8 mouse cellular contexts compared by ENCODE assay signal in the genomic region with DNA sequence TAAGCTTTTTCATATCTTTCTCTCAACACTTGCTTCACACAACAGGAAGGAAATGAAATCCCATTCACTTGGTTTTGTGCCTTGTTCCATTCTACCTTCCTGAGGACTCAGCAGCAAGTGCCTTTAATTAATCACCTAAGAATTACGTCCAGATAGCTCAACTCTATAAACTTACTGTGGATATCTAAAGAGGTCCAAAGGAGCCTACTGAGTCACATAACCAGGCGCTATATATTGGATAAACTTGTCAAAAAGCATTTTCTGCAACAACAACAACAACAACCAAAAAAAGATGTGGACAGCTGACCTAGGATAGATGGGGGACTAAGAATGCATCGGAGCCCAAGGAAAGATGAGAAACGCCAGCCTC. TPM values are rescaled to one million over a fixed set of nuclear protein-coding genes. Genes with fewer than 3 reads are reported as not detected.
DNase-seq lines count a peak whose midpoint lies in the region; ATAC-seq and TF ChIP-seq lines count a peak whose summit lies in the region.

No protein-coding gene starts in this region.

- H3K36me3 ChIP-seq in embryonic facial prominence, embryonic 11.5 days (replicated peaks; ENCODE audit: control insufficient read depth, insufficient read depth, low read depth, low read length), result no peaks in the 10 kb centered on the region
- no peaks in the 10 kb centered on the region for H3K36me3 ChIP-seq in intestine, embryonic 14.5 days (ENCODE audit: control insufficient read depth, insufficient read depth, low read length)

- peak overlapping the region; percentile 83 for H3K9ac ChIP-seq in embryonic facial prominence, embryonic 11.5 days (replicated peaks; ENCODE audit: low read length)
- peak overlapping the region; percentile 57 for H3K9ac ChIP-seq in intestine, embryonic 14.5 days (ENCODE audit: low read length)

- no peak for DNase-seq in left cerebral cortex, adult 2 months (ENCODE audit: extremely low spot score in 1 of 2, low spot score in 2 of 2)
- DNase-seq in left cerebral cortex, postnatal 14 days (ENCODE audit: low spot score in 2 of 2), result no peak
- DNase-seq in embryonic facial prominence, embryonic 11.5 days (ENCODE audit: low spot score), result no peak
- DNase-seq in intestine, embryonic 14.5 days (ENCODE audit: low spot score), result no peak
- peak; percentile 36 for DNase-seq in naive thymus-derived CD4-positive, alpha-beta T cell, adult 2 months (ENCODE audit: low read depth)
- DNase-seq in urinary bladder, adult 18-20 months (ENCODE audit: low spot score in 2 of 2), result no peak
- no peak for DNase-seq in spleen, postnatal 14 days (ENCODE audit: low spot score in 2 of 2)
- DNase-seq in urinary bladder, postnatal 4 days (ENCODE audit: low spot score in 2 of 2), result no peak

- no peaks in the 10 kb centered on the region for H3K9me3 ChIP-seq in embryonic facial prominence, embryonic 11.5 days (replicated peaks; ENCODE audit: control insufficient read depth, low read length)
- no peaks in the 10 kb centered on the region for H3K9me3 ChIP-seq in intestine, embryonic 14.5 days (ENCODE audit: control insufficient read depth, low read length)

- peak overlapping the region; percentile 80 for H3K4me3 ChIP-seq in left cerebral cortex, adult 2 months
- H3K4me3 ChIP-seq in embryonic facial prominence, embryonic 11.5 days (ENCODE audit: low read depth, low read length), result peak overlapping the region; percentile 90
- peak overlapping the region; percentile 78 for H3K4me3 ChIP-seq in intestine, embryonic 14.5 days (ENCODE audit: low read depth, low read length)

- WGBS in embryonic facial prominence, embryonic 11.5 days, result 0% methylated on average over 4 of the region's 4 CpGs
- 2% methylated on average over 4 of the region's 4 CpGs for WGBS in intestine, embryonic 14.5 days

- intact Hi-C loops in left cerebral cortex, adult 2 months (cut with DNase I), result no loop called here
- intact Hi-C loops in left cerebral cortex, postnatal 14 days (cut with DNase I), result loop anchor here (10.0 kb wide), 1 partner anchor 267 kb away; no protein-coding TSS in a partner anchor

- H3K27ac ChIP-seq in left cerebral cortex, adult 2 months, result peak overlapping the region; percentile 94
- H3K27ac ChIP-seq in embryonic facial prominence, embryonic 11.5 days (replicated peaks; ENCODE audit: low read depth, low read length), result no peak overlapping the region
- 0 out of 2 replicates have a peak overlapping the region, but pooled peaks have one; percentile 92 for H3K27ac ChIP-seq in intestine, embryonic 14.5 days (ENCODE audit: low read depth)

- no peak for ATAC-seq in embryonic facial prominence, embryonic 11.5 days (replicated peaks; ENCODE audit: insufficient number of reproducible peaks, low FRiP score, low TSS enrichment, low read depth)
- ATAC-seq in intestine, embryonic 14.5 days (replicated peaks; ENCODE audit: low FRiP score, low TSS enrichment, low read depth), result no peak

- no peak for TF ChIP-seq CTCF in left cerebral cortex, adult 2 months (IDR thresholded peaks at IDR 0.05)

- H3K27me3 ChIP-seq in embryonic facial prominence, embryonic 11.5 days (ENCODE audit: control insufficient read depth, insufficient read depth, low read length), result no peaks in the 10 kb centered on the region
- H3K27me3 ChIP-seq in intestine, embryonic 14.5 days (replicated peaks; ENCODE audit: control insufficient read depth, insufficient read depth, low read length), result no peaks in the 10 kb centered on the region

- peak overlapping the region; percentile 88 for H3K4me2 ChIP-seq in embryonic facial prominence, embryonic 11.5 days (ENCODE audit: low read depth, low read length)
- H3K4me2 ChIP-seq in intestine, embryonic 14.5 days (ENCODE audit: low read length), result peak overlapping the region; percentile 69

- H3K4me1 ChIP-seq in embryonic facial prominence, embryonic 11.5 days (ENCODE audit: control insufficient read depth, insufficient read depth, low read length), result no peaks in the 10 kb centered on the region
- peaks cover 6% of the 10 kb centered on the region; the same call in 1 of the 2 replicates for H3K4me1 ChIP-seq in intestine, embryonic 14.5 days (replicated peaks; ENCODE audit: control insufficient read depth, insufficient read depth, low read length)

RNA-seq across cellular contexts. Expression of gene Rasal2, which starts 1.1 kb away (rescaled TPM):
- 10 to 100 TPM; 87.6 to 90.9 TPM for total RNA-seq in left cerebral cortex, adult 2 months (2021)
- total RNA-seq in left cerebral cortex, postnatal 14 days (2021), result 10 to 100 TPM; 62.9 to 77.3 TPM
- polyA plus RNA-seq in embryonic facial prominence, embryonic 11.5 days (2014; fragmentation: Nextera tagmentation; extraction: Ambion mirVana), result 11.0 and 11.1 TPM in 2 replicates
- polyA plus RNA-seq in intestine, embryonic 14.5 days (2014; fragmentation: Nextera tagmentation; extraction: Ambion mirVana), result 7.1 and 8.3 TPM in 2 replicates

RNA-seq across cellular contexts. Expression of gene Cryzl2, which starts 47.1 kb away (rescaled TPM):
- 1 to 10 TPM; 3.7 to 5.0 TPM for total RNA-seq in left cerebral cortex, adult 2 months (2021)
- total RNA-seq in left cerebral cortex, postnatal 14 days (2021), result 1 to 10 TPM; 3.0 to 4.8 TPM
- 8.0 and 9.7 TPM in 2 replicates for polyA plus RNA-seq in embryonic facial prominence, embryonic 11.5 days (2014; fragmentation: Nextera tagmentation; extraction: Ambion mirVana)
- polyA plus RNA-seq in intestine, embryonic 14.5 days (2014; fragmentation: Nextera tagmentation; extraction: Ambion mirVana), result 12.6 and 14.6 TPM in 2 replicates
